Mouse (Mus musculus) cerebellum, adult 18-20 months (tissue): ENCODE measurements around the gene Sfrp5.

Experiments
- DNase-seq, 2 experiments: peaks; one replicate each; pipeline ENCODE4 v3.0.0; 2021

The Sfrp5 gene

DNA sequence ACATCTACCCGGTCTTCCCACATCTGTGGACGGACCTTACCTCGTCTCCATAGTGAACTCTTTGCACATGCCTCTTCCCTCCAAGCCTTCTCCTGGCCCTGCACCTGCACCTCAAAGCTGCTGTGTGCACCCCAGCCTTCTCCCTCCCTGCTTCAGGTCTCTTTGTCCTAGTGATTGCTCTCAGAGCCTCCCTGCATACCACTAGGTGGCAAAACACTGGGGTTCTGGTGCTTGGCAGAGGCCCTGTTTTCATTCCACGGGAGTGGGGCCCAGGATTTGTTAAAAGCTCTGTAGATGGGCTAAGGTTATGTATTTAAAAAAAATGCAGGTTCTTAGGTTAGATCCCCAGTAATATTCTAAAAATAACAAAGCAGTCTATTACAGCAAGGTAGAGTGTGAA is 5.0 kb downstream of the Sfrp5 start:
- no peak for DNase-seq

DNA sequence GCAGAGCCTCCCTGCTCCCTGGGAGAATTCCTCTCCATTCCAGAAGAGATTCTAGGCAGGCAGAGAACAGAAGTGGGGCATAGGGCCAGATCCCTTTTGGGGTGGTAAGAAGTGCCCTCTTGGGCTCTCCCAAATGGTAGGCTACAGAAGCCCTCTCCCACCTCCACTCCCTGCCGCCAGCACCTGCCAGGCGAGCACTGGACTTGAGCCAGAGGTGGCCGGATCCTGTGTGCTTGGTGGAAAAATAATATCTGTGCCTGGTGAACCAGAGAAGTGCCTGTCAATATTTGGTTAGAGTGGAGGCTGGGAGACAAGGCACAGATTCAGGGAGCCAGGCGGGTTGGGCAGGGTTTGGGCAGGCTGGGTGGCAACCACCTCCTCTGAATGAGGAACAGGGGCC is 5.7 kb downstream of the Sfrp5 start:
- DNase-seq = peak; percentile 46 to 56

- DNase-seq = no peak
Observed at GRCm38 (mm10) chr19:42193311-42193710, 8.7 kb downstream of the Sfrp5 start.

GRCm38 (mm10) chr19:42190494-42190893 is 11.6 kb downstream of the Sfrp5 start:
- DNase-seq = peak; percentile 73 to 79

- no peak for DNase-seq
Observed at GRCm38 (mm10) chr19:42189735-42190134, 12.3 kb downstream of the Sfrp5 start.

DNA sequence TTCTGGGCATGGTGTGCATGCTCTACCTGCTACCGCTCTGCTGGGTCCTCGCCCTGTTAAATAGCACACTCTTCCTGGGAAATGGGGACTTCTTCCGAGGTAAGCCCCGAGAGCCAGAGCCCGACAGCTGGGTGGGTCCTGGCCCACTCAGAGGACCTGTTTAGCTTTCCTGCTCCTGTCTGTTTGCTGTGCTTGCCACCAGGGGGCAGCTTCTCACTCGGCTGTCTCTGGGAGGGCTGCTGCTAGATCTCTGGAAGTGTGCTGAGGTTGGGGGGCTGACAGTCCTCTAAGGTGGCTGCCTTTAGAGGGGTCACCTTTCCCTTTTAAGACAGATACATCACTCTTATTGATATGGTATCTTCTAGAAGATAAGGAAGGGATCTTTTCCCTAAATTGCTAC is 19.4 kb downstream of the Sfrp5 start:
- DNase-seq = peak in 1 of 2 experiments; percentile 39

DNA sequence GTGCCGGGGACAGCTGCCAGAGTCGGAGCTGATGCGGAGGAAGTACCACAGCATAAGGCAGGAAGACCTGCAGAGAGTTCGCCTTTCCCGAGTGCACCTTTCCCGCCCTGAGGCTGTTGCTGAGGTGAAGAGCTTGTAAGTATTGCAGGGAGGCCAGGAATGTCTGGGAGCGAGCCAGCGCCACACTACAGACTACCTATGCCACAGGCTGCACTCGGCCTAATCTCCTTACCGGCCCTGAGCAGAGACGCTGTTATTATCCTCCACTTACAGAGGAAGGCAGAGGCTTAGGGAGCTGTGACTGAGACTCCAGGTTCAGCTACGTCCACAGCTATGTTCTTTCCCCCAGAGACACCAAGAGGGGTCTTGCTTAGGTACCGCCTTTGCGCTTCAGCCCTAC is 22.7 kb downstream of the Sfrp5 start:
- no peak for DNase-seq

DNA sequence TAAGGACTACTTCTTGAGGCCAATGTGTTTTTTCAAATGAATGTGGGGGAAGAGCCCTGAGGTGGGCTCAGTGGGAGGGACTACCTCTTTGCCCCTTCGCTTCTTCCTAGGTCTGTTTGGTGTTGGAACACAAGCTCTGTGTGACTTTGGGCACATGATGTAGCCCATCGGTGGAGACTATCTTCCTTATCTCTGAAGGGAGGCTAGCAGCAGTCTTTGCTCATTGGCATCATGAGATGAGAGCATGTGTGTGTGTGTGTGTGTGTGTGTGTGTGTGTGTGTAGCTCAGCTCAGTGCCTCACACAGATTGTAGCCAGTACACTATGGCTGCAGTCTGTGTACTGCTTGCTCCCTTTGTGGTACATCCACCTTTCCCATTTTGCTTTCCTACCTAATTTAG is 24.6 kb downstream of the Sfrp5 start:
- no peak for DNase-seq

DNA sequence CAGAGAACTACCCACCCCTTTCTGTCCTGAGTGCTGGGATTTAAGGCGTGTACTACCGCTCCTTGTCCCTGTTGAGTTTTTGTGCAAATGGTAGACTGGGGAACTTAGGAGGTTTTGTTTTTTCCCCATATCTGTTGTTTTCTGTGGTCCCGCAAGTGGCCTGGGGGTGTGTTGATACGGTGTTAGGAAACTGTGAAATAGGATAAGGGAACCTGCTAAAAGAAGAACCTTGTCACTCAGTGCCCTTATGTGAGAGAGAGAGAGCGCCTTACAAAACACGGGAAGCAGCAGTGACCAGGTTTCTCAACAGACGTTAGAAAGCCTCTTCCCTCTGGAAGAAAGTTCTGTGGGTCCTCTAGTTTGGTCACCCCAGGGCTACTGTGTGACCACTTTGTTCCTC is 25.2 kb downstream of the Sfrp5 start:
- no peak for DNase-seq

DNA sequence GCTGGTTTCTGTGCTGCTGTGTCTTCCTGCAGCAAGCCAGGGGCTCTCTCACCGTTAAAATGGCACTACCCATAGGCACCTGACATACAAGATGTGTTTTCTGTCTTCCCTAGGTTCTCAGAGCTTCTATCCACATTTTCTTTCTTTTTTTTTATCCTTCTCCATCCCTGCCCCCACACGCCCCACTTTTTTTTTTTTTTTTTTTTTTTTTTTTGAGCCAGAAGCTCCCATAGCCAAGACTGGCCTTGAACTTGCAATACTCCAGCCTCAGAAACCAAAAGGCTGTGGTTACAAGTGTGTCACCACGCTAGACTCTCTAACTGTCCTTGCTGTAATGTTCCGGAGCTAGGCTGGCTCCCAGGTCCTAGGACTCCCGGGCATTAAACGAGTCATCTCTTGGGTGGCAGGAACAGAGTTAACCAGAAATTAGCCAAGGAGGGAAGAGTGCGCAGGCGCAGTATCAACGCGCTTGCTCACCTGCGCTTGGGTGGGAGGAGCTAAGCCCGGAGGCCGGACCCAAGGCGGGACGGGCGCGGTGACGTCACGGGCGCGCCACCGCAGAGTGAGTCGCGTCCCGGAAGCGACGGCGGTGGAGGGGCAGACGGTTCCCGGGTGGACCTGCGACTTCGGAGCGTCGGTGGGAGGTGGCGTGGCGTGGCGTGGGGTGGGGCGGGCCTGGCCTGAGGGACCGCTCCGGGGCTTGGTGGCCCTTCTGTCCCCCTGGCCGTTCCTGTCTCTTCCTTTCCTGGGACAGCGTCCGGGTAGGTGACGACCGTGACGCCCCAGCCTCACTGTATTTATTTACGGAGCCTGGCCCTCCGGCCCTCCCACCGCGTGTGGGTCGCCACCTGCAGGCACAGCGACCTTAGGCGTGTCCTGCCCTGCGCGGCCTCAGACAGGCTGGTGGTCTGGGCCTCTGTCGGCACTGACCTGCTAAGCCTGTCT is 31.8 kb downstream of the Sfrp5 start:
- DNase-seq = peak; percentile 97 to 99

GRCm38 (mm10) chr19:42169322-42169975 is 32.6 kb downstream of the Sfrp5 start:
- peak in 1 of 2 experiments; percentile 48 for DNase-seq

DNA sequence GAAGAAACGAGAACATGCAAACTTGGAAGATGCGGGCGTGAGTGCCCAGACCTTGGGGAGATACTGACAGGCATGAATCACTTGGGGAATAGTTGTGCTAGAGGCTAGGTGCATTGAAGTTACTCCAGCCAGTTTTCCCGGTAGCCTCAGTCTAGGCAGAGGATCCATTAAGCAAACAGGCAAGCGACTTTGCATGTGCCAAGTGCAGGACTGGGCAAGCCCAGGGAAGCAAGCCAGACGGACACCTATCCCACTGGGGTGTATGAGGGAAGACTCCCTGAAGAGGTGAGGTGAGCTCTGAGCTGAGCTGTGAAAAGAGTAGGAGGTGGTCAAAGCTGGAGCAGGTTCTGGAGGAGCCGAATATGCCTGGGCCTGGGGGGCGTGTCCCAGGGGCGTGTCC is 34.6 kb downstream of the Sfrp5 start:
- no peak for DNase-seq

DNA sequence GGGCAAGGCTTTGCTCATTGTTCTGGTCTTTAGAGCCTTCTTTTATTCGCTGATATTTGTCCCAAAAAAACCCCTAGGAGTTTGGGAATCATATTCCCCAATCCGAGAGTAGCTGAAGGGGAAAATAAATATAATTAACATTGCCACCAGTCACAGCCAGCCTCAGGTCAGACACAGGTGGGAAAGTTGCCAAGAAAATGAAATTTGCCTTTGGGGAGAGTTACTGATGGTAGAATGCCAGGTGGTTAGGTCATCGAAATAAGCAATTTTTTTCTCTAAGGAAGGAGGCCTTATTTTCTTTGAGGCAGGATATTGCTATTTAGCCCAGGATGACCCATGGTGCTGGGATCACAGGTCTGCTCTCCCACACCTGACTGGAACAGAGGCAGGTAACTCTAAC is 35.3 kb downstream of the Sfrp5 start:
- DNase-seq = no peak

GRCm38 (mm10) chr19:42166130-42166529 is 35.9 kb downstream of the Sfrp5 start:
- DNase-seq = peak; percentile 87 to 93

GRCm38 (mm10) chr19:42164188-42164587 is 37.9 kb downstream of the Sfrp5 start:
- no peak for DNase-seq

DNA sequence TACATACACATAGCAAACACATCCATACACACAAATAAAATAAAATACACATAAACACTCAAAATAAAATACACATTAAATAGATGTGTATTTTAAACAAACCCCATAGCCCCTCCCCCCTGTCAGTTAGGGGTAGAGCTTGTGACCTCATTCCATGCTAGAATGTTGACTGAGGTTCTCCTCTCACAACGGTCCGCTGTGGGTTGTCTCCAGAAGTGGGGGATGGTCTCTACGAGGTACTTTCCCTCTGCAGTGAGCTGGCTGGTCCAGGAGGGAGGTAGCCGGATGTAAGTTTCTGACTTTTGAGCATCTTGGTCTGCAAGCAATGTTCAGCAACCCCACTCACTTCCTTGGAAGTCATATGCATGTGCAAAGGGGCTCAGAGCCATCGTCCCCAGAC is 38.3 kb downstream of the Sfrp5 start, which contains the start of gene Zfyve27:
Gene Zfyve27 (plus strand): TSS at position 188 of the 400 bp plus-strand sequence.
- no peak for DNase-seq

DNA sequence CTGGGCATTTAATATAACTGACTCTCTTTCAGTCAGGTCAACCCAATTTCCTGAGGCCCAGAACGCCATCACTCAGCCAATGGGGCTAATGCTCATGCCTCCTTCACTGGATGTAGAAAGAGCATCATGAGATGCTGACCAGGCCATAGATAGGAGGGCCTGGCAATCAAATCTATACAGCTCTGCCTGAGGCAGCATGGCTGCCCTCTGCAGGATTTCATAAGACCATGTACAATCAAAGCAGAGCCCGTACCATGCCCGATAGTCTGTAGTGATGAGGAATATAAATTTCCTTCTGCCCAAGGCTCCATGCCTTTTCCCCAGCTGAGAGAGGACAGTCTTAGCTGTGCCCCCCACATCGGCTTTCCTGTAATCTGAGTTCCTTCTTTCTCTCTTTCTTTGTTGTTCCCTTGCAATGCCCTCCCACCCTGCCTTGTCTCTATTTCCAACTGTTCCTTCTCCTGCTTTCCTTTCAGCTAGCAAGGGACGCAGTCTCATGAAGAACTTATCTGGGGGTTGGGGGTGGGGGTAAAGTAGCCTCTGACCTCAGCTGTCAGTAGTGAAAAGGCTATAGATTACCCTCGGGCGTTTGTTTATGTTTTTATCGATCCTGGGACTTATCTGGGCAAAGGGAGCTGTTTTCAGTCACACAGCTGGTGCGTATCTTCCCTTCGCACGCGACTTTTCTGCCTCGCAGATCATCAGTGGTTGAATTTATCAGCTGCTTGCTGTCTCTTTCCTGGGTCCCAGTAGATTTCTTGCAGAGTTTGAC is 43.6 kb downstream of the Sfrp5 start:
- DNase-seq = no peak

GRCm38 (mm10) chr19:42157493-42158237 is 44.4 kb downstream of the Sfrp5 start:
- DNase-seq = no peak

DNA sequence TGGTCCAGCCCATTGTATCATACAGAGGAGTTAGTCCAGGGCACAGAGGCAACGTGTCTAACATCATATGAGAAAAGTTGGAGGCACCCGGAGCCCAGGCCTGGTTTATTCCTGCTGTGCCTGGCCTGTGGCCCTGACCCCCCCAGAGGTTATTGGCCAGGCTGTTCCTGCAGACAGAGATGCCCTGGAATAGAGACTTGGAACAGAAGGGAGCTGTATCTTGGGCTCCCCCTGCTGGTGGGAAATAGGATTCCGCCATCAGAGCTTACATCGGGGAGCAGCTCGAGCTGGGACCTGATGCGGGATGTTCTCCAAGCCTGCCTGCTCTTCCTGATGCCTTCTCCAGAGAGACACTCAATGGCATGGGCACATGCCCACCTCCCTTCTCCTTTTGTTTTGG is 50.1 kb downstream of the Sfrp5 start:
- peak; percentile 89 to 94 for DNase-seq

GRCm38 (mm10) chr19:42148569-42148860 is 53.5 kb downstream of the Sfrp5 start:
- DNase-seq = no peak
